11 mouse cellular contexts compared by ENCODE assay signal in the genomic region with DNA sequence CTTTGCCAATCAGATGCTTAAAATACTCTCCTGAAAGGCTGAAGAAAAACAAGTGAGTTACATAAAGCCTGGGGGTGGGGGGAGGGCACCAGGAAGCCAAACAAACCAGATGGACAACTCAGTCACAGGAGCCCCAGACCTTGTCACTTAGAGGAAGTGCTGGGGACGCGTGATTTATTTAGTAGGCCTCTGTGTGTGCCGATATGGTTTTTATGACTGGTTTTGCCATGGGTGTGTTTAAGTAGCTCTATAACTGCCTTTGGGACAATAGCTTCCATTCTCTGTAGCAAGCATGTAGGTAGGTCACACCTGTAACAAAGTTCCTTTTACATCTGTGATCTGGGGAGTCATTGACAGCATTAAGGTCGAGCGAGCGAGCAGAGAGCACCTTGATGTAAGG.
DNase-seq lines count a peak whose midpoint lies in the region; ATAC-seq lines count a peak whose summit lies in the region.
"Had no signal": no experiment of that assay in that cellular context is flagged by ENCODE, and none has a peak within 500 bp of the region (broad histone marks: within the 10 kb centered on the region; RNA-seq: fewer than 3 reads in every experiment).

No protein-coding gene starts in this region.

- no peak overlapping the region for H3K4me2 ChIP-seq in kidney, embryonic 14.5 days (replicated peaks; ENCODE audit: low read depth, low read length)
- no peak overlapping the region for H3K4me2 ChIP-seq in forebrain, embryonic 14.5 days (ENCODE audit: low read length)
- H3K4me2 ChIP-seq: embryonic facial prominence, embryonic 12.5 days had no signal

- DNase-seq in kidney, postnatal 4 days = no peak
- DNase-seq in A20 (ENCODE audit: low read depth, low spot score) = peak; percentile 52
- peak; percentile 53 for DNase-seq in lung, postnatal 25 days (ENCODE audit: low spot score)
- DNase-seq in thymus, postnatal 10 days (ENCODE audit: low spot score in 2 of 2) = no peak
- no peak for DNase-seq in forebrain, embryonic 14.5 days (ENCODE audit: low spot score)
- DNase-seq: cerebellum, adult 11 months had no signal

- 28% methylated on average over 6 of the region's 6 CpGs for WGBS in kidney, embryonic 14.5 days
- 91% methylated on average over 6 of the region's 6 CpGs for WGBS in forebrain, embryonic 14.5 days

- H3K36me3 ChIP-seq in kidney, embryonic 14.5 days (ENCODE audit: control insufficient read depth, insufficient read depth, low read length) = peaks cover 5% of the 10 kb centered on the region; the same call in 1 of the 2 replicates
- peaks cover 9% of the 10 kb centered on the region; the same call in 1 of the 2 replicates for H3K36me3 ChIP-seq in forebrain, embryonic 14.5 days (ENCODE audit: control insufficient read depth, insufficient read depth, low read length)

- no peaks in the 10 kb centered on the region for H3K27me3 ChIP-seq in kidney, embryonic 14.5 days (ENCODE audit: control insufficient read depth, insufficient read depth, low read length)
- H3K27me3 ChIP-seq in forebrain, embryonic 14.5 days (replicated peaks; ENCODE audit: control insufficient read depth, insufficient read depth, low read length) = no peaks in the 10 kb centered on the region
- H3K27me3 ChIP-seq: embryonic facial prominence, embryonic 12.5 days had no signal

- peak overlapping the region; percentile 39; the same call in 1 of the 2 replicates for H3K27ac ChIP-seq in kidney, embryonic 14.5 days (ENCODE audit: low read depth, low read length)
- no peak overlapping the region for H3K27ac ChIP-seq in forebrain, embryonic 14.5 days (ENCODE audit: low read depth, low read length)
- H3K27ac ChIP-seq: embryonic facial prominence, embryonic 12.5 days; hindbrain, postnatal 0 days had no signal

- H3K9me3 ChIP-seq in kidney, embryonic 14.5 days (ENCODE audit: control insufficient read depth, low read length) = no peaks in the 10 kb centered on the region
- no peaks in the 10 kb centered on the region for H3K9me3 ChIP-seq in forebrain, embryonic 14.5 days (replicated peaks; ENCODE audit: control insufficient read depth, low read length)
- H3K9me3 ChIP-seq: embryonic facial prominence, embryonic 12.5 days had no signal

- no peak overlapping the region for H3K4me3 ChIP-seq in kidney, embryonic 14.5 days (ENCODE audit: low read length)
- no peak overlapping the region for H3K4me3 ChIP-seq in forebrain, embryonic 14.5 days (ENCODE audit: low read depth, low read length)
- H3K4me3 ChIP-seq: embryonic facial prominence, embryonic 12.5 days had no signal

- H3K9ac ChIP-seq in kidney, embryonic 14.5 days (ENCODE audit: low read depth, low read length) = no peak overlapping the region
- no peak overlapping the region for H3K9ac ChIP-seq in forebrain, embryonic 14.5 days (ENCODE audit: low read length)
- H3K9ac ChIP-seq: embryonic facial prominence, embryonic 12.5 days had no signal

- no peak for ATAC-seq in kidney, embryonic 14.5 days (ENCODE audit: low FRiP score, low TSS enrichment)
- ATAC-seq in common myeloid progenitor, adult 5-6 weeks (replicated peaks; ENCODE audit: low read depth, poor library complexity, severe bottlenecking) = peak; percentile 45
- no peak for ATAC-seq in forebrain, embryonic 14.5 days
- no peak for ATAC-seq in erythroblast, adult 5-6 weeks (replicated peaks; ENCODE audit: low FRiP score, poor library complexity, severe bottlenecking)
- ATAC-seq: hindbrain, postnatal 0 days had no signal

- peaks cover 12% of the 10 kb centered on the region; the same call in 1 of the 2 replicates for H3K4me1 ChIP-seq in kidney, embryonic 14.5 days (ENCODE audit: control insufficient read depth, insufficient read depth, low read length)
- H3K4me1 ChIP-seq in forebrain, embryonic 14.5 days (ENCODE audit: control insufficient read depth, insufficient read depth, low read length) = no peaks in the 10 kb centered on the region

Comparison
In these comparisons a context has a peak if more than half of its experiments do, and no peak if none do; other contexts are left out.
1. DNase-seq: peak in A20 (single experiment) and lung, postnatal 25 days (single experiment); none in kidney, postnatal 4 days (0 of 2), thymus, postnatal 10 days (0 of 2) and forebrain, embryonic 14.5 days (single experiment).